Comparison of ENCODE assay signal across 29 mouse cellular contexts in the genomic region with DNA sequence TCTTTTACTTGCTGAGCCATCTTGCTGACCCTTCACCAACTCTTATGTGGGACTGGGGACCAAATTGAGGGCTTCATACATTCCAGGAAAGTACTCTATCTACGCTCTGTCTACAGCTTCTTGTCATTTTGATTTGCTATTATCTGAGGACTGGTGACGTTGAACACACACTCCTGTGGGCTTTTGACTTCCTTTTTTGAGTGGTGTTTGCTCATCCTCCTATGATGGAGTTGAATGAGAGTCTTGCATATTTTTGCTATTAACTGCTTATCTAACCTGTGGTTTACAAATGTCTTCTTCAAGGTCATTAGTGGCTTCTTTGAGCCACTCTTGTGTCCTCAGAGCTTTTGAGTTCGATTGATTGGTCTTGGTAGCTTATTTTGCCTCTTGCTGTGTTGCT. TPM values are rescaled to one million over a fixed set of nuclear protein-coding genes. Genes with fewer than 3 reads are reported as not detected.
"Had no signal": no experiment of that assay in that cellular context is flagged by ENCODE, and none has a peak within 500 bp of the region (broad histone marks: within the 10 kb centered on the region; RNA-seq: fewer than 3 reads in every experiment).

No protein-coding gene starts in this region.

- DNase-seq: kidney, adult 11 months; kidney, adult 8-10 months; kidney, postnatal 10 days; kidney, postnatal 4 days; left cerebral cortex, postnatal 4 days; liver, postnatal 0 days; lung, embryonic 14.5 days; lung, postnatal 4 days; midbrain, embryonic 14.5 days; retina, postnatal 1 day; right cerebral cortex, postnatal 25 days; spleen, adult 18-20 months; thymus, postnatal 25 days had no signal

- H3K4me1 ChIP-seq: neural tube, embryonic 12.5 days; stomach, embryonic 15.5 days had no signal

- H3K36me3 ChIP-seq: kidney, embryonic 15.5 days; limb, embryonic 12.5 days; limb, embryonic 15.5 days; neural tube, embryonic 12.5 days; neural tube, embryonic 15.5 days; stomach, embryonic 15.5 days had no signal

- H3K27ac ChIP-seq: kidney, embryonic 15.5 days; limb, embryonic 12.5 days; limb, embryonic 15.5 days; liver, embryonic 14.5 days; neural tube, embryonic 12.5 days; neural tube, embryonic 15.5 days; stomach, embryonic 15.5 days had no signal

- H3K4me3 ChIP-seq: kidney, embryonic 15.5 days; limb, embryonic 12.5 days; limb, embryonic 15.5 days; megakaryocyte, embryonic 14.5 days; neural tube, embryonic 12.5 days; neural tube, embryonic 15.5 days; stomach, embryonic 15.5 days had no signal

RNA-seq across cellular contexts. Expression of a gene that starts 1.2 kb away (rescaled TPM):
- polyA plus RNA-seq: limb, embryonic 12.5 days; midbrain, embryonic 11.5 days; midbrain, embryonic 14.5 days had no signal

RNA-seq across cellular contexts. Expression of a gene that starts 35.9 kb away (rescaled TPM):
- total RNA-seq: layer of hippocampus, adult 18-20 months; layer of hippocampus, postnatal 14 days; left cerebral cortex, adult 8-10 months; left cerebral cortex, postnatal 14 days; left cerebral cortex, postnatal 4 days had no signal
- polyA plus RNA-seq: kidney, embryonic 15.5 days; limb, embryonic 12.5 days; limb, embryonic 15.5 days; liver, embryonic 11.5 days; liver, embryonic 14.5 days; liver, postnatal 0 days; lung, embryonic 14.5 days; lung, postnatal 0 days; midbrain, embryonic 11.5 days; midbrain, embryonic 14.5 days; neural tube, embryonic 12.5 days; neural tube, embryonic 15.5 days; stomach, embryonic 15.5 days; thymus, postnatal 0 days had no signal

RNA-seq across cellular contexts. Expression of a gene that starts 53.0 kb away (rescaled TPM):
- total RNA-seq: layer of hippocampus, adult 18-20 months; layer of hippocampus, postnatal 14 days; left cerebral cortex, adult 8-10 months; left cerebral cortex, postnatal 14 days; left cerebral cortex, postnatal 4 days had no signal
- polyA plus RNA-seq: kidney, embryonic 15.5 days; limb, embryonic 12.5 days; limb, embryonic 15.5 days; liver, embryonic 11.5 days; liver, embryonic 14.5 days; liver, postnatal 0 days; lung, embryonic 14.5 days; lung, postnatal 0 days; midbrain, embryonic 11.5 days; midbrain, embryonic 14.5 days; neural tube, embryonic 12.5 days; neural tube, embryonic 15.5 days; stomach, embryonic 15.5 days; thymus, postnatal 0 days had no signal
